In genomic region chr11:96119401-96119800, GRCm38 (mm10) we compare ENCODE assay signal across 45 mouse cellular contexts. TPM values are rescaled to one million over a fixed set of nuclear protein-coding genes. Genes with fewer than 3 reads are reported as not detected.
"Had no signal": no experiment of that assay in that cellular context is flagged by ENCODE, and none has a peak within 500 bp of the region (broad histone marks: within the 10 kb centered on the region; RNA-seq: fewer than 3 reads in every experiment).

No protein-coding gene starts in this region.

- H3K27ac ChIP-seq: left cerebral cortex, adult 2 months; limb, embryonic 10.5 days; limb, embryonic 12.5 days; limb, embryonic 13.5 days; limb, embryonic 15.5 days; liver, embryonic 12.5 days; liver, embryonic 13.5 days; liver, embryonic 14.5 days; liver, embryonic 15.5 days; lung, embryonic 15.5 days; macrophage; midbrain, embryonic 10.5 days; midbrain, embryonic 12.5 days; midbrain, embryonic 13.5 days; midbrain, embryonic 15.5 days had no signal

- H3K9me3 ChIP-seq: limb, embryonic 10.5 days; limb, embryonic 12.5 days; limb, embryonic 13.5 days; limb, embryonic 15.5 days; liver, embryonic 12.5 days; liver, embryonic 13.5 days; liver, embryonic 15.5 days; lung, embryonic 15.5 days; megakaryocyte, embryonic 14.5 days; midbrain, embryonic 10.5 days; midbrain, embryonic 12.5 days; midbrain, embryonic 13.5 days; midbrain, embryonic 15.5 days had no signal

- H3K4me2 ChIP-seq: limb, embryonic 12.5 days; limb, embryonic 13.5 days; limb, embryonic 15.5 days; liver, embryonic 11.5 days; liver, embryonic 12.5 days; liver, embryonic 13.5 days; liver, embryonic 15.5 days; lung, embryonic 14.5 days; lung, embryonic 15.5 days; midbrain, embryonic 11.5 days; midbrain, embryonic 12.5 days; midbrain, embryonic 13.5 days; midbrain, embryonic 15.5 days had no signal

- ATAC-seq: liver, embryonic 12.5 days; liver, postnatal 0 days; lung, postnatal 0 days; midbrain, embryonic 13.5 days; midbrain, embryonic 15.5 days; midbrain, embryonic 16.5 days had no signal

- H3K36me3 ChIP-seq: limb, embryonic 10.5 days; limb, embryonic 12.5 days; limb, embryonic 13.5 days; limb, embryonic 15.5 days; liver, embryonic 12.5 days; liver, embryonic 13.5 days; liver, embryonic 15.5 days; lung, embryonic 15.5 days; midbrain, embryonic 10.5 days; midbrain, embryonic 12.5 days; midbrain, embryonic 13.5 days; midbrain, embryonic 15.5 days had no signal

- H3K9ac ChIP-seq: limb, embryonic 12.5 days; limb, embryonic 13.5 days; limb, embryonic 15.5 days; liver, embryonic 12.5 days; liver, embryonic 13.5 days; liver, embryonic 14.5 days; liver, embryonic 15.5 days; liver, postnatal 0 days; lung, embryonic 14.5 days; lung, embryonic 15.5 days; midbrain, embryonic 12.5 days; midbrain, embryonic 13.5 days; midbrain, embryonic 15.5 days had no signal

- H3K4me3 ChIP-seq: left cerebral cortex, adult 2 months; limb, embryonic 10.5 days; limb, embryonic 12.5 days; limb, embryonic 13.5 days; limb, embryonic 15.5 days; liver, embryonic 12.5 days; liver, embryonic 13.5 days; liver, embryonic 15.5 days; lung, embryonic 15.5 days; megakaryocyte, embryonic 14.5 days; midbrain, embryonic 10.5 days; midbrain, embryonic 12.5 days; midbrain, embryonic 13.5 days; midbrain, embryonic 15.5 days; myocyte had no signal

- DNase-seq: left cerebral cortex, postnatal 4 days; liver; liver, embryonic 13.5 days; liver, postnatal 0 days; lung, adult 2 months; lung, embryonic 14.5 days; lung, postnatal 10 days; lung, postnatal 14 days; lung, postnatal 36 days; lung, postnatal 4 days; midbrain, embryonic 14.5 days had no signal

RNA-seq across cellular contexts. Expression of gene Calcoco2, which starts 7.6 kb away (rescaled TPM):
- total RNA-seq: left cerebral cortex, adult 18-20 months; left cerebral cortex, adult 2 months; left cerebral cortex, adult 8-10 months; left cerebral cortex, postnatal 10 days; left cerebral cortex, postnatal 14 days; left cerebral cortex, postnatal 25 days; left cerebral cortex, postnatal 4 days; liver, adult 2 months; megakaryocyte progenitor cell, adult 5-6 weeks; megakaryocyte, adult 5-6 weeks; megakaryocyte-erythroid progenitor cell, adult 5-6 weeks; midbrain, postnatal 0 days; monocyte, adult 5-6 weeks had no signal
- polyA plus RNA-seq: limb, embryonic 10.5 days; limb, embryonic 11.5 days; limb, embryonic 12.5 days; limb, embryonic 13.5 days; limb, embryonic 14.5 days; limb, embryonic 15.5 days; liver, adult 2 months; liver, embryonic 11.5 days; liver, embryonic 12.5 days; liver, embryonic 13.5 days; liver, embryonic 14.5 days; liver, embryonic 15.5 days; liver, embryonic 16.5 days; liver, postnatal 0 days; lung, embryonic 14.5 days; macrophage; midbrain, embryonic 10.5 days; midbrain, embryonic 11.5 days; midbrain, embryonic 12.5 days; midbrain, embryonic 13.5 days; midbrain, embryonic 14.5 days; midbrain, embryonic 15.5 days; midbrain, embryonic 16.5 days; midbrain, postnatal 0 days; myocyte had no signal

RNA-seq across cellular contexts. Expression of gene Ttll6, which starts 14.2 kb away (rescaled TPM):
- total RNA-seq: left cerebral cortex, adult 2 months; left cerebral cortex, postnatal 25 days; liver, adult 2 months; megakaryocyte progenitor cell, adult 5-6 weeks; megakaryocyte, adult 5-6 weeks; megakaryocyte-erythroid progenitor cell, adult 5-6 weeks; monocyte, adult 5-6 weeks had no signal
- polyA plus RNA-seq: limb, embryonic 10.5 days; limb, embryonic 12.5 days; limb, embryonic 13.5 days; limb, embryonic 15.5 days; liver, adult 2 months; liver, embryonic 11.5 days; liver, embryonic 12.5 days; liver, embryonic 13.5 days; liver, embryonic 14.5 days; liver, embryonic 15.5 days; liver, embryonic 16.5 days; liver, postnatal 0 days; macrophage; midbrain, embryonic 10.5 days; midbrain, embryonic 11.5 days; midbrain, embryonic 12.5 days; midbrain, embryonic 14.5 days; myocyte had no signal
